Comparison of ENCODE assay signal across 20 mouse cellular contexts in genomic region chr15:95812821-95813571, GRCm38 (mm10).
"Had no signal": no experiment of that assay in that cellular context is flagged by ENCODE, and none has a peak within 500 bp of the region (broad histone marks: within the 10 kb centered on the region; RNA-seq: fewer than 3 reads in every experiment).

No protein-coding gene starts in this region.

- DNase-seq: kidney, adult 2 months; kidney, postnatal 25 days; layer of hippocampus, adult 9-11 months; liver; lung, adult 2 months; lung, postnatal 14 days; lung, postnatal 4 days; midbrain, embryonic 14.5 days; retina, postnatal 1 day; right cerebral cortex, postnatal 25 days; spleen, adult 18-20 months; thymus, postnatal 25 days had no signal

- H3K4me3 ChIP-seq: layer of hippocampus, adult 2 months; limb, embryonic 10.5 days; limb, embryonic 13.5 days; liver, embryonic 15.5 days; neural tube, embryonic 13.5 days; stomach, embryonic 15.5 days had no signal

- H3K9ac ChIP-seq: limb, embryonic 13.5 days; liver, embryonic 15.5 days; neural tube, embryonic 13.5 days; stomach, embryonic 15.5 days had no signal

- H3K27me3 ChIP-seq: limb, embryonic 13.5 days; liver, embryonic 15.5 days; neural tube, embryonic 13.5 days; stomach, embryonic 15.5 days had no signal

- H3K4me1 ChIP-seq: stomach, embryonic 15.5 days had no signal

- H3K9me3 ChIP-seq: limb, embryonic 10.5 days; limb, embryonic 13.5 days; liver, embryonic 15.5 days; stomach, embryonic 15.5 days had no signal

- H3K36me3 ChIP-seq: neural tube, embryonic 13.5 days had no signal

- H3K27ac ChIP-seq: kidney, postnatal 0 days; layer of hippocampus, adult 2 months; limb, embryonic 10.5 days; limb, embryonic 13.5 days; liver, embryonic 15.5 days; neural tube, embryonic 13.5 days; stomach, embryonic 15.5 days had no signal

- ATAC-seq: intestine, embryonic 16.5 days had no signal

- H3K4me2 ChIP-seq: limb, embryonic 13.5 days; liver, embryonic 15.5 days; neural tube, embryonic 13.5 days; stomach, embryonic 15.5 days had no signal
